Mouse (Mus musculus) neural tube, embryonic 15.5 days (tissue): Measurements from ENCODE around the gene Pctp. TPM values are rescaled to one million over a fixed set of nuclear protein-coding genes. Genes with fewer than 3 reads are reported as not detected.
A peak's percentile ranks its signal among the peaks of the same experiment; 100 is the strongest.

ENCODE experiments used
- ATAC-seq: fragments of 200-750 bp; cut with Nextera tagmentation; 2 replicates; pipeline ENCODE4 v1.8.0; 2017; ENCODE audit warnings: mild to moderate bottlenecking, moderate TSS enrichment, moderate library complexity; ENCODE audit not compliant: low FRiP score
- H3K27ac ChIP-seq: fragments of 300-500 bp; sonication (generic); replicated peaks from 2 replicates; pipeline ENCODE4 v1.5.1; 2015; ENCODE audit warnings: mild to moderate bottlenecking, inconsistent platforms
- H3K27me3 ChIP-seq: fragments of 300-500 bp; sonication (generic); replicated peaks from 2 replicates; pipeline ENCODE4 v1.6.1; 2015; ENCODE audit warnings: inconsistent platforms
- H3K36me3 ChIP-seq: fragments of 300-500 bp; sonication (generic); 2 replicates; pipeline ENCODE4 v1.6.1; 2015; ENCODE audit warnings: inconsistent platforms
- H3K4me1 ChIP-seq: fragments of 300-500 bp; sonication (generic); 2 replicates; pipeline ENCODE4 v1.6.1; 2015; ENCODE audit warnings: inconsistent platforms
- H3K4me2 ChIP-seq: fragments of 300-500 bp; sonication (generic); 2 replicates; pipeline ENCODE4 v1.6.1; 2015; ENCODE audit warnings: inconsistent platforms, mild to moderate bottlenecking, moderate library complexity
- H3K4me3 ChIP-seq: fragments of 300-500 bp; sonication (generic); replicated peaks from 2 replicates; pipeline ENCODE4 v1.5.1; 2015; ENCODE audit warnings: mild to moderate bottlenecking, inconsistent platforms
- H3K9ac ChIP-seq: fragments of 300-500 bp; sonication (generic); replicated peaks from 2 replicates; pipeline ENCODE4 v1.6.1; 2015; ENCODE audit warnings: mild to moderate bottlenecking, inconsistent platforms
- H3K9me3 ChIP-seq: fragments of 300-500 bp; sonication (generic); replicated peaks from 2 replicates; pipeline ENCODE4 v1.6.1; 2016; ENCODE audit warnings: inconsistent platforms
- WGBS: fragments of 180-500 bp; shearing (Covaris S2); methylation state at CpG from one replicate; pipeline ENCODE4 v1.1.7; 2015; ENCODE audit warnings: mixed read lengths; 5-methylcytosine and 5-hydroxymethylcytosine counted together
- polyA plus RNA-seq: library from polyadenylated mRNA; unstranded; fragments of >200 nt; fragmentation: Nextera tagmentation; extraction: Ambion mirVana; gene quantifications from 2 replicates; pipeline ENCODE4 v1.2.1, GENCODE M21; 2015

Gene Pctp
- 1.7 and 4.2 TPM in 2 replicates for polyA plus RNA-seq

GRCm38 (mm10) chr11:90002231-90002986, at the start of gene Pctp:
Gene Pctp (minus strand): TSS chr11:90002894.
- peak within 1 kb of the TSS; percentile 50 for H3K4me3 ChIP-seq
- H3K36me3 ChIP-seq: no peaks in the 10 kb centered on the region
- peak; percentile 45; the same call in 1 of the 2 replicates for ATAC-seq
- H3K9me3 ChIP-seq: no peaks in the 10 kb centered on the region
- peak within 1 kb of the TSS; percentile 50 for H3K9ac ChIP-seq
- H3K27me3 ChIP-seq: no peaks in the 10 kb centered on the region
- H3K27ac ChIP-seq: no peak within 1 kb of the TSS
- 13% methylated on average over 35 of the region's 35 CpGs for WGBS
- H3K4me1 ChIP-seq: peaks cover 8% of the 10 kb centered on the region
- peak within 1 kb of the TSS; percentile 78 for H3K4me2 ChIP-seq

- no peaks in the 10 kb centered on the region for H3K36me3 ChIP-seq
- H3K9me3 ChIP-seq: no peaks in the 10 kb centered on the region
- no peak overlapping the region for H3K4me3 ChIP-seq
- no peak overlapping the region for H3K4me2 ChIP-seq
- no peaks in the 10 kb centered on the region for H3K4me1 ChIP-seq
- WGBS: 90% methylated on average over 7 of the region's 7 CpGs
- no peak overlapping the region for H3K27ac ChIP-seq
- no peaks in the 10 kb centered on the region for H3K27me3 ChIP-seq
- no peak for ATAC-seq
- H3K9ac ChIP-seq: no peak overlapping the region
Measured at GRCm38 (mm10) chr11:90050016-90050415, 47.3 kb upstream of the Pctp start.

- no peak overlapping the region for H3K9ac ChIP-seq
- WGBS: 89% methylated on average over 9 of the region's 9 CpGs
- no peaks in the 10 kb centered on the region for H3K4me1 ChIP-seq
- H3K4me2 ChIP-seq: no peak overlapping the region
- no peaks in the 10 kb centered on the region for H3K36me3 ChIP-seq
- ATAC-seq: no peak
- no peak overlapping the region for H3K4me3 ChIP-seq
- no peaks in the 10 kb centered on the region for H3K27me3 ChIP-seq
- H3K9me3 ChIP-seq: no peaks in the 10 kb centered on the region
- H3K27ac ChIP-seq: no peak overlapping the region
Measured at GRCm38 (mm10) chr11:90047271-90047670, 44.6 kb upstream of the Pctp start.

DNA sequence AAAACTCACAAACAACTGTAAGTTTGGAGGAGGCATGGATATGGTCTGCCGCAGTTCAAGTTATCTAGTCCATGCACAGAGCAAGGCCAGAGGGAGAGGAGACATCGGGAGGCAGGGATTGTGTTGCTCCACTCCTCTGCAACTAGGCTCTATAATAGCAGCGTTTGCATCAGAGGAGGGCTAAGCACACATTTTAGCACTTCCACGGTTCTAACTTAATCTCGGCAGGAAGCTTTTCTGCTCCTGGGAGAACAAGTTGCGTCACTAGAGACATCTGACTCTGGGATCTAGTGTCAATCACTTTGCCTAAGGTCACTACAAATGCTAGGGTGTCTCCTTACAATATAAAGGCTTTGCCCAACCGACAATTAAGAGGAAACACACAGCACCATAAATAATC, 43.5 kb upstream of the Pctp start:
- ATAC-seq: no peak
- no peaks in the 10 kb centered on the region for H3K36me3 ChIP-seq
- H3K4me1 ChIP-seq: no peaks in the 10 kb centered on the region
- H3K4me3 ChIP-seq: no peak overlapping the region
- WGBS: 49% methylated on average over 7 of the region's 7 CpGs
- no peaks in the 10 kb centered on the region for H3K9me3 ChIP-seq
- no peak overlapping the region for H3K4me2 ChIP-seq
- no peak overlapping the region for H3K9ac ChIP-seq
- H3K27ac ChIP-seq: no peak overlapping the region
- no peaks in the 10 kb centered on the region for H3K27me3 ChIP-seq

DNA sequence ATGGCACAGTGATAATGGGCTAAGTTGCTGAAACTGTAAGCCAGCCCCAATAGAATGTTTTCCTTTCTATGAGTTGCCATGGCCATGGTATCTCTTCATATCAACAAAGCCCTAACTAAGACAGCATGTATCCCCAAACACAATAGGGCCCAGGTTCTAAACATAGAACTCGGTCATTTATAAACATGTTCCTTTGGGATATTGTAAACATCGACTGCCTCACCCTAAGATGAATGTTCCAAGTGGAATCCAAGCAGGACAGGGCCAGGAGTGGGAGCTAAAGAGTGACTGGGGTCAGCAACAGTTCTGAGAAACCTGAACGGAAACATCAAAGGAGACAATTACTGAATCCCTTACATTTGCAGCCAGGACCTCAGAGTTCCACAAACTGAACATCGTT, 41.8 kb upstream of the Pctp start:
- no peak overlapping the region for H3K9ac ChIP-seq
- H3K27ac ChIP-seq: no peak overlapping the region
- no peaks in the 10 kb centered on the region for H3K36me3 ChIP-seq
- H3K27me3 ChIP-seq: no peaks in the 10 kb centered on the region
- 91% methylated on average over 4 of the region's 4 CpGs for WGBS
- no peaks in the 10 kb centered on the region for H3K9me3 ChIP-seq
- H3K4me2 ChIP-seq: no peak overlapping the region
- no peaks in the 10 kb centered on the region for H3K4me1 ChIP-seq
- no peak for ATAC-seq
- H3K4me3 ChIP-seq: no peak overlapping the region

DNA sequence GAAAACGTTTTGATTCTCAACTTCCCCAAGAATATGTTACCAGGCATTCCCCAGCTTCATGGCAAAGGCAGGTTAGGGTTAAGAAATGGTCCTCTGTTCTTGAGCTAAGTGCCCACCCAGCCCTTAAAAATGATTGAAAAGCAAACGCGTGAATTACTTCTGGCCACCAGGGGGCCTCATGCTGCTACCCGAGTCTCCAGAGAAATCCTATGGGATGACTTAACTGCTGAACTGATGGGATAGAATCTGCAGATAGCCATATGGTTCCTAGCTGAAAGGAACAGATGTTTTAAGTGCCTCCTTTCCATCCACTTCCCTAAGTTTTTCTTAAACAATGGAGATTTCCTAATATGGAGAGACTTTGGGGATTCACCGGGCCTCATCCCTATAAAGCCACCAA, 35.3 kb upstream of the Pctp start:
- Histone ChIP-seq H3K9me3 (0 out of 2 replicates have a peak, but pooled peaks cover 5% of the 10 kb centered on the region), H3K9ac (no peak overlapping the region), H3K27me3 (no peaks in the 10 kb centered on the region), H3K4me1 (0 out of 2 replicates have a peak, but pooled peaks cover 2% of the 10 kb centered on the region), H3K27ac (no peak overlapping the region), H3K36me3 (0 out of 2 replicates have a peak, but pooled peaks cover 2% of the 10 kb centered on the region), H3K4me3 (no peak overlapping the region), H3K4me2 (no peak overlapping the region)
- ATAC-seq: no peak
- 25% methylated on average over 5 of the region's 5 CpGs for WGBS

- 0 out of 2 replicates have a peak, but pooled peaks cover 5% of the 10 kb centered on the region for H3K9me3 ChIP-seq
- no peak for ATAC-seq
- H3K4me1 ChIP-seq: 0 out of 2 replicates have a peak, but pooled peaks cover 10% of the 10 kb centered on the region
- no peak overlapping the region for H3K27ac ChIP-seq
- no peak overlapping the region for H3K4me3 ChIP-seq
- no peak overlapping the region for H3K4me2 ChIP-seq
- 0 out of 2 replicates have a peak, but pooled peaks cover 2% of the 10 kb centered on the region for H3K36me3 ChIP-seq
- H3K27me3 ChIP-seq: peaks cover 11% of the 10 kb centered on the region
- 90% methylated on average over 4 of the region's 4 CpGs for WGBS
- no peak overlapping the region for H3K9ac ChIP-seq
Measured at GRCm38 (mm10) chr11:90036416-90036815, 33.7 kb upstream of the Pctp start.

- 0 out of 2 replicates have a peak, but pooled peaks cover 5% of the 10 kb centered on the region for H3K9me3 ChIP-seq
- 90% methylated on average over 14 of the region's 14 CpGs for whole genome bisulfite sequencing
- ATAC-seq: no peak
Measured at GRCm38 (mm10) chr11:90035532-90035931, 32.8 kb upstream of the Pctp start.

GRCm38 (mm10) chr11:90034646-90035045, 32.0 kb upstream of the Pctp start:
- no peak overlapping the region for H3K4me3 ChIP-seq
- no peak for ATAC-seq
- H3K9me3 ChIP-seq: 0 out of 2 replicates have a peak, but pooled peaks cover 5% of the 10 kb centered on the region
- H3K36me3 ChIP-seq: 0 out of 2 replicates have a peak, but pooled peaks cover 2% of the 10 kb centered on the region
- no peak overlapping the region for H3K4me2 ChIP-seq
- H3K9ac ChIP-seq: no peak overlapping the region
- H3K4me1 ChIP-seq: peaks cover 24% of the 10 kb centered on the region
- WGBS: 85% methylated on average over 12 of the region's 12 CpGs
- H3K27ac ChIP-seq: no peak overlapping the region
- peaks cover 17% of the 10 kb centered on the region for H3K27me3 ChIP-seq

More at GRCm38 (mm10) chr11:90035532-90035931, 32.8 kb upstream of the Pctp start:
- peaks cover 17% of the 10 kb centered on the region for H3K4me1 ChIP-seq
- peaks cover 17% of the 10 kb centered on the region for H3K27me3 ChIP-seq
- H3K9ac ChIP-seq: no peak overlapping the region
- 0 out of 2 replicates have a peak, but pooled peaks cover 2% of the 10 kb centered on the region for H3K36me3 ChIP-seq
- H3K4me2 ChIP-seq: no peak overlapping the region
- H3K27ac ChIP-seq: no peak overlapping the region
- H3K4me3 ChIP-seq: no peak overlapping the region

DNA sequence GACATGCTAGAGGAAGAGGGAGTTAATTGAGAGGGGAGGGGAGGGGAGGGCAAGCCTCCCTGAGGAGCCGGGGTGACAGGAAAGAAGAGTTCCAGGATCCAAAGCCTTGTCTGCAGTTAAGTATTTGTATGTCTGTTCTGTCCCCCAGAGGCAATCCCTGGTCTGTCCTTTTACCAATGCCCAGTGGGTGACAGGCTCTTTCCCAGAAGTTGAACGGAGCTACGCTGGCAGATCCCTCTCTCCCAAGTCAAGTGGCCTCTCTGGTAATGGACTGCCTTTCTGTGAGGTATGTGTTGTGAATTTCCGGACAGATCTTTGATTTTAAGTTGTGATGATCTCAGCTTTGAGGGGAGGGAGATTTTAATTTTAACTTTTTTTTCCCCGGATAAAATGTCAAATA, 30.7 kb upstream of the Pctp start:
- peaks cover 27% of the 10 kb centered on the region for H3K4me1 ChIP-seq
- H3K4me3 ChIP-seq: peak overlapping the region; percentile 26
- 0 out of 2 replicates have a peak, but pooled peaks cover 2% of the 10 kb centered on the region for H3K36me3 ChIP-seq
- H3K9ac ChIP-seq: no peak overlapping the region
- H3K27ac ChIP-seq: no peak overlapping the region
- peak overlapping the region; percentile 54 for H3K4me2 ChIP-seq
- H3K9me3 ChIP-seq: 0 out of 2 replicates have a peak, but pooled peaks cover 5% of the 10 kb centered on the region
- WGBS: 41% methylated on average over 5 of the region's 5 CpGs
- no peak for ATAC-seq
- peaks cover 17% of the 10 kb centered on the region for H3K27me3 ChIP-seq

- ATAC-seq: no peak
- H3K9me3 ChIP-seq: 0 out of 2 replicates have a peak, but pooled peaks cover 5% of the 10 kb centered on the region
- 0 out of 2 replicates have a peak, but pooled peaks cover 2% of the 10 kb centered on the region for H3K36me3 ChIP-seq
- H3K27ac ChIP-seq: no peak overlapping the region
- H3K4me3 ChIP-seq: peak overlapping the region; percentile 26
- peak overlapping the region; percentile 54 for H3K4me2 ChIP-seq
- no peak overlapping the region for H3K9ac ChIP-seq
- H3K27me3 ChIP-seq: peaks cover 17% of the 10 kb centered on the region
- 26% methylated on average over 8 of the region's 8 CpGs for WGBS
- peaks cover 27% of the 10 kb centered on the region for H3K4me1 ChIP-seq
Measured at GRCm38 (mm10) chr11:90032807-90033206, 30.1 kb upstream of the Pctp start.

GRCm38 (mm10) chr11:90031076-90031475, 28.4 kb upstream of the Pctp start:
- H3K9me3 ChIP-seq: no peaks in the 10 kb centered on the region
- H3K4me2 ChIP-seq: peak overlapping the region; percentile 54
- peak overlapping the region; percentile 40; the same call in 1 of the 2 replicates for H3K9ac ChIP-seq
- 35% methylated on average over 7 of the region's 7 CpGs for WGBS
- no peaks in the 10 kb centered on the region for H3K36me3 ChIP-seq
- no peak overlapping the region; the same call in 1 of the 2 replicates for H3K27ac ChIP-seq
- H3K4me3 ChIP-seq: peak overlapping the region; percentile 39
- H3K27me3 ChIP-seq: peaks cover 17% of the 10 kb centered on the region
- ATAC-seq: no peak
- H3K4me1 ChIP-seq: peaks cover 27% of the 10 kb centered on the region
